Mouse (Mus musculus) spleen, embryonic (tissue): ENCODE results near the gene Fto.

Source experiments
- CTCF ChIA-PET: fragments of 350-600 bp; sonication (Branson Sonifier 250); formaldehyde crosslinking; loops from one replicate; lab custom pipeline; 2022; lab: Charles Lee

Fto gene

DNA sequence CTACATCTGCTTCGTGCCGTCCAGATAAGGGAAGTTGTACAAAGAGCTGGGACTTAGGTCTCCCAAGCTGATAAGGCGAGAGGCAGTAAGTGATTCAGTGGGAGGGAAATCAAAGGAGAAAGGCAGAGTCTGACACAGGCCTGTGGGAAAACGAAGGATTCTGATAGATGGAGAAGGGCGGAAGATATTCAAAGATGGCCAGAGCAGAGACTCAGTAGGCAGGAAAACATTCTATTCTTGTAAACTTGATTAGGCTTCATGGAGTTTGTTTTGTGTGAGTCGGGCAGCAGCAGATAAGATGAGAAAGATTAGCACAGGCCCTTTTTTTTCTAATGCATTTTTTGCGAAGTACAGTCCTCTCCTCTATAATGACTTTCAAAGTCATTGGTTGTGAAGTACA lies 183.6 kb downstream of the Fto start:
- CTCF ChIA-PET: no interaction called here

DNA sequence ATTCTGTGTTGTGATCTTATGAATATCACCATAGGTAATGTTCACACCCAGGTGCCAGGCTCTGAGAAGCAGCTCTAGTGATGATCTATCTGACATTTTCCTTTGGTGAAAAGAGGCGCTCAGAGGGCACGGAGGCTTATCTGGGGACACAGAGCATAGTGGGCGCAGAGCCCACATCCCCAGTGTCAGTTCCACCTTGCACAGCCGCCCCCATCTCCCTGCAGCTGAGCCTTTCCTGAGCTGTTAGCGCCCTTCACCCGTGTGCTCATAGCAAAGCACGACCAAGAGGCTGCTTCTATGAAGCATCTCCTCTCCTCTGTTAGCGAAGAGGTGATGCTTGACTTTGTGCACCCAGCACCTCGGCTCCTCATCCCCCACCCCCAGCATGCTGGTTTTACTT lies 185.3 kb downstream of the Fto start:
- CTCF ChIA-PET: no interaction called here

DNA sequence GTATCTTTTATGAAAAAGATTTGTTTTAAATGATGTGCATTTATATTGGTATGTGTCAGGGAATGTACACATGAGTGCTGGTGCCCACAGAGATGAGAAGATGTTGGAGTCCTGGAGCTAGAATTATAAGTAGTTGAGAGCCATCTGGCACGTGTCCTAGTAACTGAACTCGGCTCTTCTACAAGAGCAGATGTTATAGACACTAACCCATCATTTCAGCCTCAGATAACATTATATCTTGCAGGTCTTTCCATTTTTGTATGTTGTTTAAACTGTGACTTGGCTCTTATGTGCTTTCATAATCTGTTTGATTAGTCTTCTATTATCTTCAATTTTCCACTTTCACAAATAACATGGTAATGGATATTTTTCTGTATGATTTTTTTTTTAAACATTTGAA lies 186.0 kb downstream of the Fto start:
- CTCF ChIA-PET: no interaction called here

DNA sequence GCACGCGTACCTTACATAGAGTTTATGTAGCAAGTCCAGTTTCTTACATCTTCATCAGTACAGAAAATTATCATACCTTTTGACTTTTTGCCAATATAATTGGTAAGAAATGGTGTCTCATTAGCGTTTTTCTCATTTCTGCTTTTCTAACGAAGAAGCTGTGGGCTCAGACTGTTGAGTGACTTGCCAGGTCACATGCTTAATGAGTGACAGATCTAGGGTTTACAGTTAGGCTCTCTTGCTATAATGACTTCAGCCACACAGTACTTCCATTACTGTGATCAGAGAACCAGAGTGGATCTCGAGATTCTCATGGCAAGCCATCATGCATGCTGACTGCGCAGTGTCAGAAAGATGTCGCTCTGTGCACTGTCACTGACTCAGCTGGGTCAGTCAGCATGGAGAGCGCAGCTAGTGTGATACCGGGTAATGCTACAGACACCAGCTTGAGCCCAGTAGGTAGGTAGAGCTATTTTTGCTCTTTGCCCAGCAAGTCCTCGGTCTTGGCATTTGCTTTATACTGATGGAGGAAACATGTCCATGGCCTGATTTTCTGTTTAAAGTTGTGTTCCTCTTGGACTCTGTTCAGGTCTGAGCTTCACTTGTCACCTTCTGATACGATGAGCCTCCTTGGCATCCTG lies 188.8 kb downstream of the Fto start:
- CTCF ChIA-PET: interaction anchor here (0.7 kb wide), 1 partner anchor 822 kb away, joined by 7 read pairs; no protein-coding TSS in a partner anchor

DNA sequence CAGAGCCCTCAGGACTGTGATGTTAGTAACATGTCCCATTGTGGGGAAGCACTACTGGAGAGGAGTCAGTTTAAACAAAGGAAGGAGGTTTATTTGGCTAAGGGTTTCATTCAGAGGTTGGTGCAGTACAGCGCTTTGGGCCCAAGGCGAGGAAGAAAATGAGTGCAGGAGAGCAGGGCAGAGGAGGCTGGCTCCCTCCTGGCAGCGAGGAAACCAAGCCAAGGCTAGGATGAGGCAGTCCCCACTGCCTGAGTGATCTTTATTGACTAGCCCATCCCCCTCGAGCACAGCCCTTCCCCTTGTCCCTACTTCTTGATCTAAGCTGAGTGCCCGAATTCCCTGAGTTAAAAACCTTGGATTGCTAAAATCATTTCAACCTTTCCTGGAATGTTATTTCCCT lies 189.5 kb downstream of the Fto start:
- CTCF ChIA-PET: no interaction called here

DNA sequence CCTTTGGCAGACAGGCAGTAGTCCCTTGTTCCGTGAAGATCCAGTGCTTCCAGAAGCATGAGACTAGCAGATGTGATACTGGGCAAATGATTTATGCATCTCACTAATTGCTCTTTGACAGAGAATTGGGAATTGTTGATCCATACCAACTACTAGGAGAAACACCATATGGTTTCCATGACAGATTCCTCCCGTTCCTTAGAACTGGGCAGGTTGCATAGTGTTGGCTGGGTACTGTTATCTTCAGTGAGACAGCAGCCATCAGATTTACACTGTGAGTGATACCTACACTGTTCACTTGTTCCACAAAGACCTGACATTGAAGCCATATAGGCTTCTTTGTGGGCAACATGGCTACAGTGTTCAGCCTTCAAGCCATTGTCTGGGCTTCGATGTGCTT lies 191.0 kb downstream of the Fto start:
- CTCF ChIA-PET: no interaction called here

DNA sequence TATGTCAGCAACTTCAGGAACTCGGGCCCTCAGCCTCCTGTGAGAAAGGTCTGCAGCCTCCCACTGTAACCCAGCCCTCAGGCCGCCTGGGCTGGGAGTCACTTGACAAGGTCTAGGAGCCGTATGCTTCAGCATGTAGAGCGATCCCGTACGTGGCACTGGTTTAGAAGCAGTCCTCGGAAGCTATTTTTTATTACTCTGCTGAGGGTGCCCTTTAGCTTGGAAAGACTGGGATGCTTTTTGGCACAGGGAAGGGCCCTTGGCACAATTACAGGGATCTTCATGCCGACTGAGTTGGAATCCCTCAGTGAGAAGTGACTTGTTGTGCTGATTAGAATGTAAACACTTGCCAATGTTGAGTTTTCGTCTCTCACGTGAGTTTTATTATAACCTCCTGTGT lies 191.6 kb downstream of the Fto start:
- CTCF ChIA-PET: no interaction called here

DNA sequence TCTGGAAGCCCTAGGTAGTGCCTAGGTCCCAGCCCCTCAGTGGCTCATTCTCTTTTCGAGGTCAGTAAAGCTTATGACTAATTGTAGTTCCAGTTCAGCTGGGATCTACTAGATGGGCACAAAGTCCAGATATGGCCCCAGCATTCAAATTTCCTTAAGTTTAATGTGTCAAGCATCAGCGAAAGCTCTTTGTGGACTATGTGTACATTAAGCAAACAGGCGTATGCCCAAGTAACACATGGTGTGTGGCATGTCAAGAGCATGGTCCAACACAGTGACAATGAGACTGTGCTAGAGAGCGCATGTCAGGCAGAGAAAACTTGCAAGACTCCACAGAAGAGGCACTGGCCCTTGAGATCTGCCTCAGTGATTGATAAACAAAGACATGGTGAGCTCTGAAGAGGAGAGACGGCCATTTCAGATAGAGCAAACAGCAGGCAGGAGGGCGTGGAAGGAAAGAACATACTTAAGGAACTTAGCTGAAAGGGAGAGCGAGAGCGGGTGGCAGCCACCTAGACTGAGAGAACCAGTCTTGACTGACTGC lies 192.2 kb downstream of the Fto start:
- CTCF ChIA-PET: no interaction called here

DNA sequence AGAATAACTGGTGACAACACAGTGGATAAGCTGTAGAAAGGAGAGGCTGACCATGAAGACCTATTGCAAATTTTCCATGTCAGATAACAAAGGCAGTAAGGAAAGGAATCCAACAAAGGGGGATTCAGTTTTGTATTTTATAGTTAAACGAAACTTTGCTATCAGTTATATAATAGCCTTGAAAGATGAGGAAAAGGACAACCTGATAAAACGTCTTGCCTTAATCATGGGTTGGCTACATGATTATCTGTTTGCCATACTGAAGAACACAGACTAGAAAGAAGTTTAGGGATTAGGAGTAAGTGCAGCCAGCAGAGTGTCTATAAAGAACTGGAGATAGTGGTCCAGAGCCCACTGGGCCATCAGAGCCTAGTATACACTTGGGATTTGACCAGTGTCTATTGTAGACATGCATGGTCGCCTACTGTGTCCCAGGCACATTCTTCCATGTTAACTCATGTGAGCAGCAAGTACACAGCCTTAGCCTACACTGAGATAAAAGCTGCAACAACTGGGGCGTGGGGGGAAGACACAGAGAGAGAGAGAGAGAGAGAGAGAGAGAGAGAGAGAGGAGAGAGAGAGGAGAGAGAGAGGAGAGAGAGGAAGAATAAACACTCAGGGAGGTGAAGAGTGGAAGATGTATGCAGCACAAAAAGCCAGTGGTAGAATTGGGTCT lies 192.8 kb downstream of the Fto start:
- CTCF ChIA-PET: no interaction called here

DNA sequence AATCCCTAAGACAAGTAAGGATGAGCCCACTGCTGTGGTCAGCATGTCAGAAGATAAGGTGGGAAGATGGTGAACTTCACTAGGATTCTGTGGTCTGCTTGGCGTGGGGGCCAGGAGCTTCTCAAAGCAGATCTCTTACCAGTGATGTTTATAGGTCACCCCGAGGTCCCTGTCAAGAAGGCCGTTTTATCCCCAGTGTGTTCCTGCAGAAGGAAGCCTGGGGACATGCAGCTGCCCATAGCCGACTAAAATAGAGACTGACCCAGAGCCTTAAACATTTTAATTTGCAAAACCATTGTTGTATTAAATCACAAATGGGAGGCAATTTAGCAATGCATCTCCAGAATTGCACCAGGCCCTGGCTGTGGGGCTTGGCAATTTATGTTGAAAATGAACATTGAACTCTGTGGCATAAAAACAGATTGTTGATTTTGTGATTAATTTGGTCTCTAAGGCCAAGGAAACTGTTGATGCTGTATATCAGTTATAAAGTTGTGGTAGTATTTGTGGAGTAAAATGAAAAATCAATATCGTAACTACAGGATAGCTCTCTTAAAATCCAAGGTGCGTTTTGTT lies 193.4 kb downstream of the Fto start:
- CTCF ChIA-PET: no interaction called here

DNA sequence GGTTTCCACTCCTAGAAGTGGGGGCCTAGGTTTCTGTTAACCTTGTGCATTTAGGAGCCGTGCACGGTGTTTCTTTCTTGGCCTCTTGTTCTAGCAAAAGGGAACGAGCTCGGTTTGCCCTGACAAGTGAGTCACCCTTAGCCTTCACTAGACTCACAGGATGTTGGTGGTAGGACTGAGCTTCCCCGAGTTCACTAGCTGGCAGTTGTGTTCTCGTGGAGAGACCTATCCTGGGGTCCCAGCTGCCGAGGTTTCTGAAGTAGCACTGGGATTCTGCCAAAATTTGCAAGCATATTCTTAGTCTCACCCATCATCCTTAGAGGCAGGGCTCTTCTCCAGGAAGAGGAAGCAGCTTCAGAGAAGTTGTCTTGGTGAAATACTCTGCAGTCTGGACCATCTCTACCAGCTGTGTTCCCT lies 194.4 kb downstream of the Fto start:
- CTCF ChIA-PET: no interaction called here

DNA sequence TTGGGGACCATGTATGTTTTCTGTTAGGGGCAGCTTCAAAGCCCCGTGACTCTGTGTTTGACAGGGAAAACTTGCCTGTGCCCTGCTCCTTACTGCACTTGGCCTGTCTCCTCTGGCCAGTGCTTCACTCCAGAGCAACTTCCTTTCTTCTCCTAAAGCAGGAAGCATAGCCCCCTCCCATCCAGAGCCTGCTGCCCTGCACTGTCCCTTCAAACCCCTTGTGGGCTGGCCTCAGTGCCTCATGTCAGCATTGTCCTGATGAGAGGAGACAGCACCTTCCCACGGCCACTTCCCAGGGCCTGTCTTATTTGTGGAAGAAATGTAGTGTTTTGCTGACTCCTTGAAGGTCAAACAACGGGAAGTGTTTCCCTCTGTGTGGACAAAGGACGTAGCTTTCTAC lies 195.0 kb downstream of the Fto start:
- CTCF ChIA-PET: no interaction called here

DNA sequence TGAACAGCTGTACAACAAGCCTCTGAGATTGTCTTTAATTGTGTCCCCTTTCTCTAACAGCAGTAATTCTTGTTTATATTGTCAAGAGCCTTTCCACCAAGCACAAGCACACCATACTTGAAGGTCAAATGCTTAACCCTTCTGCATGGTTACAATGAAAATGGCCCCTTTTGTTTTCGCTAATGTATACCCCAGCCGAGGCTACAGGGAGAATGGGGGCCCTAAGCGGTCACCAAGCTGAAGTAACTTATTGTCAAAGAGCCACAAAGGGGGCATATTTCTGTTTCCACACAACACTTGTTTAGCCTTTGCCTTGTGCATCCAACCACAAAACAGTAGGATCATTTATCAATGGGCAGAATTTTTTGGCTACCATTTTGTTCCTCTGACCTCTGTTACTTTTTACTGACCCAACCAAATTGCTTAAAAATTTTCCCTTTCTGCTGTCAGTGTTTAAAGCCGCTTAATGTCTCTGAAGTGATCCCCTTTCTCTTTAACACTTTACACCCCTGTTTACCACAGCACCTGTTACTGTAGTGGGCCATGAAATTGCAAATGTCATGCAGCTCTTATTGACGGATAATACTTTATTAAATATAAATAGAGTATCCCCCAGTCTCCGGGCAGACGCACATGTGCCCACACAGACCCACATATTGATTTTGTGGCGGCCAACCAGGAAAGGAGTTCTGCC lies 196.0 kb downstream of the Fto start:
- CTCF ChIA-PET: no interaction called here

DNA sequence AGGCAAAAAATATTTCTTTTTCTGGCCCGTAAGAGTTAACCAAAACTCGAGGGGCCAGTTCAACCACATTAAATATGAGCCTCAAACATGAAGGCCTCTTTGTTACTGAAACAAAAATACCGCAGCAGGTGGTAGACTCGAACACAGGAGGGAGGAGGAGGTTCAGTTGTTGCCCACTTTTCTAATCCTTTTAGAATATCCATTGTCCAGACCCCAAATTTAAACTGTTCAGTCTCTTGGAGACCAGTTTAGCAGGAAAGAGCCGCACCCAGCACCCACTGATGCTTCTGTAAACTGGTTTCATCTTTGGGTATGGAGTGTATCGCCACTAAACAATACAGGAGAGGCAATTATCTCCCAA lies 196.6 kb downstream of the Fto start:
- CTCF ChIA-PET: no interaction called here

DNA sequence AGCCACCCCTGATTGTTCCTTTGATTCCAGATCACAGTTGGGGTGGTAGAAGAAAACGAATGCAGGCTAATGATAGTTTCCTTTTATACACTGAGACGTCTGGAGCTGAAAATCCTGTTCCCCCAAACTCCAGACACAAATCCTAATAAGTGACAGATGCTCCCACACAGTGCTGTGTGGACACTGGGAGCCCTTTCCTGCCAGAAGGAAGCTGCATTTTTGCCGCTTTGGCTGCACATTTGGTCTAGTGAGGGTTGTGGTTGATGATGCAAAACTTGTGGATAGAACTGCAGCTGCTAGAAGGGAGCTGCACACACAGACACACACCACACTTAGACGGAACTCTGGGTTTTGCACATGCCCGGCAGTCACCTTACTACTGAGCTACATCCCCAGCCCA lies 197.4 kb downstream of the Fto start:
- CTCF ChIA-PET: no interaction called here

DNA sequence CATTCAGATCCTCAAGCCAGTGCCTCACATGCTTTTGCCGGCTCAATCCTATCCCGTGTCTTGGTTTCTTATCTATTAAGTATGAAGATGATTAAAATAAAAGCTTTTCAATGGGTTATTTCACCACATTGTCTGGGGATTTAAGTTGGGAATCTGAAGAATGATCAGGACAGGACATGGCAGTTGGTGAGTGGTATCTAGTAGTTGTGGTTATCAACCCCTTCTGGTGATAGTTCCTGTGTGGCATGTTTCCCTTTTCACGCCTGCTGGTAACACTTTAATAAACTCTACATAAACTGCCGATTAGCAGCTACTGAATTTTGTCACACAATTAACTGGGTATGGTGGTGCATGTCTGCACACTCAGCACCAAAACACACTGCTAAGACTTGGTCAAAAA lies 198.6 kb downstream of the Fto start:
- CTCF ChIA-PET: no interaction called here

DNA sequence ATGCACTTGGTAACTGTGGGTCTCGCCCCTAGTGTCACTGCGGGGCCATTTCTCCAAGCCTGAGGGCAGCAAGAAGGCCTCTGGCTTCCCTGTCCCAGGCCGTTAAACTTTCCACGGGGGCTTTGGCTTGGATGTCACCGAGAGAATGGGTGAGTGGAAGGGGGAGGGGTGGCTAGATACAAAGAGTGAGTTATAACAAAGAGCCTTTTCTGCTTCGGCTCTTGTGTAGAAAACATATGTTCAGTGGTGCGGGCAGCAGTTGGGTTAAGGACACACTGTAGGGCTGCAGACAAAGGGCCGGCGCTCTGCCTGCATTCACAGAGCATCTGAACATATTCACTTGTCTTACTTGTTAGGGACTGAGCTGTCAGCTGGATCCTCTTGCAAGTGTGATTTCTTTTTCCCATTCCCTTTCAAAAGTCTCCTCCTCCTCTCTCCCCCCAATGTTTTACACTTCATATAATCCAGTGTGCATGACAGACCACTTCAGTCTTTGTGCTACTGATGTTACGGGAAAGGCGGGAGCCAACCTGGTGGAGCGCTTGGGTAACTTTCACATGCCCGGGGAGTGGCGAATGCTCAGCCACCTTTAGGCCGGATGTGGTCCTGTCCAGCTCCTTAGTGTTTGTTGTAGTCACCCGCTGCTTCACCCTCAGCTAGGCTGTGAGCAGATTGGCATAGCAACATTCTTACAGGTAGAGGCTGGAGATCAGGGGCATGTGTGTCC lies 201.6 kb downstream of the Fto start:
- CTCF ChIA-PET: no interaction called here

DNA sequence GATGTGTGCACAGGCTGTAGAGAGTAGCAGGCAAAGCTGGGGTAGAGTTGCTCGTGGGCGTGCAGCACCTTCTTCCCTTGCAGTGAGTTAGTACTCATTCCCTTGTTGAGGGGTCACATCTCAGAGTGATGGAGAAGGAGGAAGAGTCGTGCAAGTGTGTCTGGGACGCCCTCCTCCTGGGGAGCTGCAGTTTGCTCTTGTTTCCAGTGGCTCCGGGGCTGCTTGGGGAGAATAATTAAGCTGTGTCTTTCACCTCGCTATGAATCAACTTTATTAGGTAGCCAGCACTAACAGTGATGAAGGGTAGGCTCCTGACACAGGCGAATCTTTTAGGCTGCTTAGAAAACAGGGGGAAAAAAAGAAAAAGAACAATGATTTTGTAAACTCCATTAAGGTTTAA lies 203.1 kb downstream of the Fto start:
- CTCF ChIA-PET: no interaction called here

DNA sequence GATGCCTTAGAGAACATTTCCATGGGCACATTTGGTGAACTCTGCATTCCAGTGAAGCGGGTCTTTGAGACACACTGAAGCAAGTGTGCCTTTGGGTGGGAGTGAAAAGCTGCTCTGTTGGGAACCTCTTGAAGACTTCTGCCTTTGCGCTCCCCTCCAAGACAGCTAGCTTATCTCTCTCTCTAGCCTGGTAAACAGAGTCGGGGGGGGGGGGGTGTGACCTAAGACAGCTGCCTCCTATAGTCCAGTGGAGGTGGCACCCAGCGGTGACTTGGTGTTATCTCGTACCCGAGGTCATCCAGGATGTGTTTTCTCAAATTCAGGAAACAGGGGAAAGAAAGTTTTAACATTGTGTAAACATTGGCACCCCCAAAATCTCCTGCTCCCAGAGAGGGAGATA lies 204.8 kb downstream of the Fto start:
- CTCF ChIA-PET: no interaction called here

DNA sequence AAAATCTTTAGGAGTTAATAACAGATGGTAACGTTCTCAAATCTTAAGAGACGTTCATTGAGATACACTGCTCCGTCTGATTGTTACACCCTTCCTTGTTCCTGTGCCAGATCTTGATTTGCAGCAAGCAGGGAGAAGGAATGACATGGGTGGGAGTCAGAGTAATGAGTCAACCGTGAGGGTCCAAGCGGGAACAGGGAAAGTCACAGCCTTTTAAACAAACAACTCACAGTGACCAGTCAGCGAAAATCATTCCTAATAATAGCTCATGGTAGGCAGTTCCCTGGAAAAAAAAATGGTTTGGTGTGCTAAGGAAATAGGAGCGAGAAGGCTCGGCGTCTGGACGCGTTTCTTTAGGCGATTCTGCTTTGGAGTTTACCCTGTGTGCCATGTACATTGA lies 208.9 kb downstream of the Fto start:
- CTCF ChIA-PET: no interaction called here

DNA sequence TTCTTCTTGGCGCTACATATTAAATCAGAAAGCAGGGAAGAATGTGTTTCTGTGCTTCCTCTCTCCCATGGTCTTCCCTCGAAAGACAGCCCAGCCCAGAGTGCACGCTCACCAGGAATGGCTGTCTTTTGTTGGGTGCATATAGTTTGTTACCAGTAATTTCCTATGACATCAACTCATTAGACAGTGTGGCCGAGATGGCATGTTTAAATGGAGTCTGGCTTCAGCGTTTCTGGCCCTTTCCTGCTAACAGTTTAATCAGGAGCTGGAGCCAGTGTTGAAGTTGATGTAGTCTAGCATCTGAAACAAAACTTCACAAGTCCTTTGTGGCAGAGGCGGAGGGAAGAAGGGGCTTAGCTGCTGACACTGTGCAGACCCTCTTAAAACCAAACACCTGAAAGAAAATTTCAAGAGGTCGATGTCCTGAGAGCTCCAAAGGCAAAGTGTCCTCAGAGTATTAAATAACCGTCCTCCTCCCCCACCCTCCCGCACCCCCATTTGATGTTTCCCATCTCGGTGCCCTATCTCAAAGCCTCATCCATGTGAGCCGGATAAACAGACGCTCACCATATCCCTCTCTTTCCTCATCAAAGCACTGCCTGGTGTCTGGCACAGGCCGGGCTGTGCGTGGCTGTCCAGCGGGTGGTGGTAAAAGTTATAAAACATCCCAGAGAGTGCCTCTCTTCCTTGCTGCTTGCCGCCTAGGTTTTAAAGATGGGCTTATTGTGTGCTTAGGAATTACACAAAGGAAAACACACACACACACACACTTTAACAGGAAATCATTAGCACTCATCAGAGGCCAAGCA lies 210.9 kb downstream of the Fto start:
- CTCF ChIA-PET: no interaction called here
